Mouse (Mus musculus) hindbrain, embryonic 13.5 days (tissue): ENCODE measurements around the gene D430041D05Rik. TPM values are rescaled to one million over a fixed set of nuclear protein-coding genes. Genes with fewer than 3 reads are reported as not detected.
"Not testable (repeated sequence)": the region's sequence is repeated elsewhere in the genome, so short reads cannot be mapped to it uniquely, and the experiment has no call there.

Experiments
- ATAC-seq: fragments of 200-750 bp; cut with Nextera tagmentation; 2 replicates; pipeline ENCODE4 v1.8.0; 2017; ENCODE audit warnings: moderate TSS enrichment; ENCODE audit not compliant: low FRiP score
- H3K27ac ChIP-seq: fragments of 300-500 bp; sonication (generic); 2 replicates; pipeline ENCODE4 v1.5.1; 2015; ENCODE audit warnings: inconsistent platforms, mild to moderate bottlenecking, moderate library complexity
- H3K27me3 ChIP-seq: fragments of 300-500 bp; sonication (generic); 2 replicates; pipeline ENCODE4 v1.6.1; 2015; ENCODE audit warnings: mild to moderate bottlenecking, inconsistent platforms
- H3K36me3 ChIP-seq: fragments of 300-500 bp; sonication (generic); 2 replicates; pipeline ENCODE4 v1.6.1; 2015; ENCODE audit warnings: mild to moderate bottlenecking, inconsistent platforms
- H3K4me1 ChIP-seq: fragments of 300-500 bp; sonication (generic); replicated peaks from 2 replicates; pipeline ENCODE4 v1.6.1; 2015; ENCODE audit warnings: inconsistent platforms
- H3K4me2 ChIP-seq: fragments of 300-500 bp; sonication (generic); 2 replicates; pipeline ENCODE4 v1.6.1; 2015; ENCODE audit warnings: inconsistent platforms, mild to moderate bottlenecking, moderate library complexity
- H3K4me3 ChIP-seq: fragments of 300-500 bp; sonication (generic); 2 replicates; pipeline ENCODE4 v1.5.1; 2015; ENCODE audit warnings: mild to moderate bottlenecking, inconsistent platforms
- H3K9ac ChIP-seq: fragments of 300-500 bp; sonication (generic); 2 replicates; pipeline ENCODE4 v1.6.1; 2015; ENCODE audit warnings: mild to moderate bottlenecking, inconsistent platforms
- H3K9me3 ChIP-seq: fragments of 300-500 bp; sonication (generic); 2 replicates; pipeline ENCODE4 v1.6.1; 2016; ENCODE audit warnings: inconsistent platforms
- WGBS: fragments of 180-500 bp; shearing (Covaris S2); methylation state at CpG from one replicate; pipeline ENCODE4 v1.1.7; 2015; 5-methylcytosine and 5-hydroxymethylcytosine counted together
- polyA plus RNA-seq: library from polyadenylated mRNA; unstranded; fragments of >200 nt; fragmentation: Nextera tagmentation; extraction: Ambion mirVana; gene quantifications from 2 replicates; pipeline ENCODE4 v1.2.1, GENCODE M21; 2015

D430041D05Rik gene
- polyA plus RNA-seq, 1 experiment from 2014 or later = 6.8 TPM

DNA sequence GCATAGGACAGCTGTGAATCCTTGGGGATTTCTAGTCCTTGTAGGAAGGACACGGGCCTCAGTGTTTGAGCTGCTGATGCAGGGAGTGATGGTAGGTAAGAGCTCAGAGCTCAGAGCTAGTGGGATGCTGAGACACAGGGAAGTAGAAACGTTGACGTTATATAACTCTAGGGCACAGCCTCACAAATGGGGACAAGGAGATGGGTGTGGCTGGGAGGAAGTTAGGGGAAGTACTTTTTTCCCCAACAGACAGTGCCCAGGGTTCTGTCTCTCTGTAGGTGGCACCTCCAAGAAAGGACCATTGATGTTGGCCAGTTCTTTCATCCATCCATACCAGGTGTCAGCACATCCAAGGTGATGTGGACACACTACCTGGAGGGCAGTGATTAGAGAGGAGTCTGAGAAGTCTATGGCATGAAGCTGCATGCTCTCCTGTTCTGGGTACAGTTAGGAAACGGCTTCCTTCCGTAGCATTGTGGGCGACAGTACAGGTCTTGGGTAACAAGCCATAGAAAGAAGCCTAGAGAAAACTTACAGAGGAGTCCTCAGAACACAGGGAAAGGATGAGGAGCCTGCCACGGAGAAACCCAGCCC, 278.4 kb downstream of the D430041D05Rik start:
- Histone ChIP-seq H3K27me3 (no peaks in the 10 kb centered on the region), H3K4me2 (no peak overlapping the region), H3K9ac (no peak overlapping the region), H3K4me3 (no peak overlapping the region), H3K27ac (no peak overlapping the region), H3K4me1 (no peaks in the 10 kb centered on the region), H3K36me3 (no peaks in the 10 kb centered on the region), H3K9me3 (no peaks in the 10 kb centered on the region)
- ATAC-seq = no peak
- 79% methylated on average over 7 of the region's 7 CpGs for WGBS

DNA sequence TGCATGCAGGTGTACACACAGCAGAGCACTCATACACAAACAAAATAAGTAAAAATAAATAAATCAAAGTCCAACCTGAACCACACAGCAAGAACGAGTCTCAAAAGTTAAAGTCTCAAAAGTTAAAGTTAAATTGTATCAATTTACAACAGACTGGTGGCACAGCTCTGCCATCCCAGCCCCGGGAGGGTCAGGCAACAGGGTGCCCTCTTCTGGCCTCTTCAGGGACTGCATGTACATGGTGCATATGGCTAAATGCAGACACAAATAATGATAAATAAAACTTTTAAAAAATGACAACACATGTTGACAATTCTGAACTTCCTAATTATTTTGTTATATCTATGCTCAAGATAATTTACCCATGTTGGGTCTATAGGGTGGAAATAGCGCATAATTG, 279.8 kb downstream of the D430041D05Rik start:
- Histone ChIP-seq H3K9me3 (no peaks in the 10 kb centered on the region), H3K4me3 (no peak overlapping the region), H3K4me1 (no peaks in the 10 kb centered on the region), H3K27ac (no peak overlapping the region), H3K27me3 (peaks cover 5% of the 10 kb centered on the region; the same call in 1 of the 2 replicates), H3K4me2 (no peak overlapping the region), H3K9ac (no peak overlapping the region), H3K36me3 (no peaks in the 10 kb centered on the region)
- ATAC-seq = no peak
- WGBS = 69% methylated on average over 3 of the region's 3 CpGs

DNA sequence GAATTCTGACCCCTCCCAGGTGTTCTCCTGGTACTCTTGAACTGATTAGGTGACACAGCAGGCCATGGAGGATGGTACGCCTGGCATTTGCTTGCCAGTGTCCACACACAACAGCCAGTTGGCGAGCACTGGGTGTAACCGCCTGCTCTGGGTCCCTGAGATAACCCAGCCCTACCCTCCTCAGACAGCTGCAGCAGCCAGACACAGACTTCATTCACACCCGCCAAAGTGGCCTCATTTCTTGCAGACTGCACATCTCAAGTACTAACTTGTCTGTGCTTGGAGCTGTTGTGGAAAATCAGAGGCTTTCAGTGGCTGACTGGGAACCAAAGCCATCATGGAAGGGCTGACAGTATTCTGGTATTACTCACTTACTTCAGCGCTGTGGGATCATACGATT, 280.6 kb downstream of the D430041D05Rik start:
- H3K4me2 ChIP-seq = no peak overlapping the region
- 89% methylated on average over 6 of the region's 6 CpGs for WGBS
- H3K27me3 ChIP-seq = peaks cover 12% of the 10 kb centered on the region
- H3K4me3 ChIP-seq = no peak overlapping the region
- no peaks in the 10 kb centered on the region for H3K9me3 ChIP-seq
- H3K4me1 ChIP-seq = no peaks in the 10 kb centered on the region
- ATAC-seq = no peak
- no peak overlapping the region for H3K9ac ChIP-seq
- H3K36me3 ChIP-seq = no peaks in the 10 kb centered on the region
- no peak overlapping the region for H3K27ac ChIP-seq

GRCm38 (mm10) chr2:104128803-104129531, 281.8 kb downstream of the D430041D05Rik start:
- peaks cover 20% of the 10 kb centered on the region for H3K27me3 ChIP-seq
- WGBS = 91% methylated on average over 13 of the region's 13 CpGs
- no peak for ATAC-seq
- H3K27ac ChIP-seq = no peak overlapping the region
- H3K4me3 ChIP-seq = no peak overlapping the region
- no peak overlapping the region for H3K4me2 ChIP-seq
- no peaks in the 10 kb centered on the region for H3K9me3 ChIP-seq
- no peaks in the 10 kb centered on the region for H3K4me1 ChIP-seq
- H3K9ac ChIP-seq = no peak overlapping the region
- no peaks in the 10 kb centered on the region for H3K36me3 ChIP-seq

DNA sequence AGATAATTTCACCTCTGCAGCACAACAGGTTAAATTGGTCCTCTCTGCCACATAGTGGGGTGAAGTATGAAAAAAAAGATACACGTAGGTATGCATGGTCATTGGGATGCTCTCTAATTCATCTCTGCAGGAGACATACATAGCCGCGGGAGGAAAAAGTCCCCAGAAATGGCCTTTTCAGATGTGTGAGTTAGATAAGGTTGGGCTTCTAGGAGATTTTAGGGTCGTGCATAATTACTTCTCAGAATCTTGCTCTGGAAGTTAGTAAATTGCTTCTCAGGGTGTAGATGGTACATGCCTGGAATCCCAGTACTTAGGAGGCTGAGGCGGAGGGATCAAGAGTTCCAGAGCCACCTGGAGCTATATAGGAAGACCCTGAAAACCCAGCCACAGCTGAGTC, 286.7 kb downstream of the D430041D05Rik start:
- no peak overlapping the region for H3K4me3 ChIP-seq
- no peak overlapping the region for H3K4me2 ChIP-seq
- no peaks in the 10 kb centered on the region for H3K36me3 ChIP-seq
- no peak overlapping the region for H3K9ac ChIP-seq
- no peak for ATAC-seq
- no peaks in the 10 kb centered on the region for H3K9me3 ChIP-seq
- peaks cover 8% of the 10 kb centered on the region for H3K4me1 ChIP-seq
- peaks cover 28% of the 10 kb centered on the region for H3K27me3 ChIP-seq
- no peak overlapping the region for H3K27ac ChIP-seq
- 79% methylated on average over 5 of the region's 5 CpGs for WGBS

GRCm38 (mm10) chr2:104123540-104123939, 287.3 kb downstream of the D430041D05Rik start:
- H3K36me3 ChIP-seq = no peaks in the 10 kb centered on the region
- peak overlapping the region; percentile 69 for H3K4me3 ChIP-seq
- no peak overlapping the region for H3K27ac ChIP-seq
- H3K4me1 ChIP-seq = peaks cover 8% of the 10 kb centered on the region
- no peaks in the 10 kb centered on the region for H3K9me3 ChIP-seq
- ATAC-seq = no peak
- WGBS = 48% methylated on average over 3 of the region's 3 CpGs
- H3K27me3 ChIP-seq = peaks cover 28% of the 10 kb centered on the region
- no peak overlapping the region; the same call in 1 of the 2 replicates for H3K9ac ChIP-seq
- peak overlapping the region; percentile 91 for H3K4me2 ChIP-seq

DNA sequence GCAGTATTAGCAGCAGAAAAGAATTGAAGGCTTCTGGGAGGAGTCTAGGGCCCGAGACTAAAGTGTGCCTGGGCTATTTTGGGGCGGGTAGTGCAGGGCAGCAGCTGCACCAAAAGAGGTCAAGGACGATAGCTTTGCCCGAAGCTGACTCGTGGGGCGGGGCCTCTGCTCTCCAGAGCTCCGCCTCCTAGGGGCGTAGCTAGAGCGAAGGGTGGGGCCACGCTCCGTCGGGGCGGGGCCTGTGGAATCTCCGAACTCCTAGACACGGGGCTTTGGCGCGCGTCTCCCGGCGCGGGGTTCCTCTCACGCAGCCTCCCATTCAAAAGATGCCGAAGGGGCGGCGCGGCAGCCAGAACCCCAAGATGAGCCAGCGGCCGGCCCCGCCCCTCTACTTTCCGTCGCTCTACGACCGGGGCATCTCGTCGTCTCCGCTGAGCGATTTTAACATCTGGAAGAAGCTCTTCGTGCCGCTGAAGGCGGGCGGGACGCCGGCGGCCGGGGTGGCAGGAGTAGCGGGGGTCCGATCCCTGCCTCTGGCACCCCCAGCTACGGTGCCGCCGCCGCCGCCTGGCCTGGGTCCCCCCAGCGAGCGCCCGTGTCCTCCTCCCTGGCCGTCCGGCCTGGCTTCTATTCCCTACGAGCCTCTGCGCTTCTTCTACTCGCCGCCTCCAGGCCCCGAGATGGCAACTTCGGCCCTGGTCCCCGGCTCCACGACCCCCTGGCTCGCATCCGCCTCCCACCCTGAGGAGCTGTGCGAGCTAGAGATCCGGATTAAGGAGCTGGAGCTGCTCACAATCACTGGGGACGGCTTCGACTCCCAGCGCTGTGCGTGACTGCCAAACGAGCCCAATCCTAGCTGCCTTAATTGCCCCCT, 288.1 kb downstream of the D430041D05Rik start, which contains the start of gene A930018P22Rik:
Gene A930018P22Rik (plus strand): TSS at position 265 of the 874 bp plus-strand sequence.
- under 1% methylated on average over 74 of the region's 74 CpGs for WGBS
- no peak within 1 kb of the TSS for H3K27ac ChIP-seq
- no peaks in the 10 kb centered on the region for H3K9me3 ChIP-seq
- H3K4me3 ChIP-seq = peak within 1 kb of the TSS; percentile 69
- peaks cover 28% of the 10 kb centered on the region for H3K27me3 ChIP-seq
- ATAC-seq = peak; percentile 95
- H3K4me1 ChIP-seq = peaks cover 8% of the 10 kb centered on the region
- H3K4me2 ChIP-seq = peak within 1 kb of the TSS; percentile 91
- H3K36me3 ChIP-seq = no peaks in the 10 kb centered on the region
- peak within 1 kb of the TSS; percentile 83 for H3K9ac ChIP-seq

DNA sequence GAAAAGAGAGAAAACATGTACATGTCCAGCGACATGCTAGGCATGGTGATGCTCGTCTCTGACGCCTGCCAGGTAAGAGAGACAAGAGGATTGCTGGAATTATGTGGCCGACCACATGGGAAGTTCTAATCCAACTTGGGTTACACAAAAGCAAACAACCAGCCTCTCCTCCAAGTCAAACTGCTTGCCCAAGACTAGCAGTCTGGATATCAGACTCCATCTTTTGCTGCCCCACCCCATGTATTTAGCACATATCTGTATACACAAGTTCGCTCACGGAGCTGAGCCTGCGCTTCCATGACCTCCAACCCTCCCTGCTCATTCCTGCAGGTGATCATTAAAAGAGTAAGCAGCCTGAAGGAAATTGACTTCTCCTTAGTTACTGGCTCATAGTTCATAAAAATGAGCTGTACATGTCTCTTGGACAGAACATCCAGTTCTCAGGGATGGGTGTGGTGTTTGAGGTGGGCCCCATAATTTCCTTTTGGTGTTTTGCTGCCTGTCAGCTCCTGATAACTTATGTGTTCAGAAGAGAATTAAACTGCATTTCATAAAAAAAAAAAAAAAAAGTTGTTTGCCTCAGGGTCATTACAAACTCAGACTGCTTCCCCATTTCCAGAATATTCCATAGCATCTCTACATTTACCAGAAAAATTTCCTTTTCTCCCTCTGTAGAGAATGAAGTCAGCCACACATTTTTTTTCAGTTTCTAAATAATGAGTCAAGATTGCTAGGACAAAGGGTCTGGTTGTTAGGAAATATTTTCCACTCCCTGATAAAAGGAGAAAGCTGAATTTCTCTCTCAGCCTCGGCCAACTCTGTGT, 288.9 kb downstream of the D430041D05Rik start:
- Histone ChIP-seq H3K36me3 (no peaks in the 10 kb centered on the region), H3K27me3 (peaks cover 28% of the 10 kb centered on the region), H3K9ac (no peak overlapping the region), H3K4me2 (peak overlapping the region; percentile 91), H3K4me1 (peaks cover 8% of the 10 kb centered on the region), H3K4me3 (peak overlapping the region; percentile 69), H3K9me3 (no peaks in the 10 kb centered on the region), H3K27ac (no peak overlapping the region)
- ATAC-seq = peak; percentile 3; the same call in 1 of the 2 replicates
- WGBS = 79% methylated on average over 8 of the region's 8 CpGs

- Histone ChIP-seq H3K27me3 (peaks cover 17% of the 10 kb centered on the region), H3K4me2 (no peak overlapping the region), H3K9ac (no peak overlapping the region), H3K4me1 (peaks cover 8% of the 10 kb centered on the region), H3K27ac (no peak overlapping the region), H3K9me3 (no peaks in the 10 kb centered on the region), H3K4me3 (no peak overlapping the region), H3K36me3 (no peaks in the 10 kb centered on the region)
- ATAC-seq = no peak
- 62% methylated on average over 6 of the region's 6 CpGs for WGBS
Observed at GRCm38 (mm10) chr2:104120312-104120711, 290.5 kb downstream of the D430041D05Rik start.

DNA sequence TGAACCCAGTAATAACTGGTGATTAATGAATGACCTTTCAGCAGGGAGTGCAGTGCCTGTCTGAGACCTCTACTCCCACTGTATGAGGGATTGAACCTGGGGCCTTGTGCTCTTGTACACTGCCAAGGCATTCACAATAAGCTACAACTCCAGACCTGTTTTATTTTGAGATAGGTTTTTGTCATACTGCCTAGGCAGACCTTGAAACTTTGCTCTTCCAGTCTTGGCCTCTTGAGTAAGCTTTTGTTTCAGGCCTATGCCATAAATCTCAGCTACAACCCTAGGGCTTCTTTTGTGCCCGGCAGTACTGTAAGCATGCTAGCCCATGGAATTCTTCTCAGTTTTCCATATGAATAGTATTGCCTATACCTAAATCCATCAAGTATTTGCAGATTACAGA, 291.7 kb downstream of the D430041D05Rik start:
- Histone ChIP-seq H3K36me3 (no peaks in the 10 kb centered on the region), H3K9me3 (no peaks in the 10 kb centered on the region), H3K4me2 (no peak overlapping the region), H3K27ac (no peak overlapping the region), H3K27me3 (0 out of 2 replicates have a peak, but pooled peaks cover 8% of the 10 kb centered on the region), H3K4me3 (no peak overlapping the region), H3K4me1 (peaks cover 8% of the 10 kb centered on the region), H3K9ac (no peak overlapping the region)
- WGBS = 72% methylated on average over 1 of the region's 1 CpGs
- no peak for ATAC-seq

- not testable (repeated sequence) for H3K27me3 ChIP-seq, H3K4me2 ChIP-seq, H3K27ac ChIP-seq, H3K9me3 ChIP-seq, H3K9ac ChIP-seq, ATAC-seq, H3K4me1 ChIP-seq, H3K36me3 ChIP-seq, H3K4me3 ChIP-seq
Observed at GRCm38 (mm10) chr2:104117173-104117572, 293.6 kb downstream of the D430041D05Rik start.
